Mouse (Mus musculus): ENCODE data around the gene Parp6.

Gene Parp6

DNA sequence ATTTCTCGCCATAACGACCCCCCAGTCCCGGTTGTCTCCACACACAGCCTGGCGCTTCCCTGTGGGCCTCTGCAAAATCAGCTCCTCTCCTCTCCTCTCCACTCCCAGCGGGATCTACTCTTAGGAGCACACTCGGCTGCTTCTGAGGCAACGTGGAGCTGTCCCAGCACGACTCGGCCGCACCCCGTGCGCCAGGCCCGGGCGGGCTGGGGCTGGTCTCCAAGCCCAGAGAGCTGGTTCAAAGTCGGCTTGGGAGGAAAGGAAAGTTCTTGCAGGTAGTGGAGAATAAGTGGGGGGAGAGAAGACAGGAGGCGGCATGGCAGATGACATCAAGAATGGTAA, 63.4 kb downstream of the Parp6 start:
- DNase-seq (ENCODE audit: low read depth) = no peak

DNA sequence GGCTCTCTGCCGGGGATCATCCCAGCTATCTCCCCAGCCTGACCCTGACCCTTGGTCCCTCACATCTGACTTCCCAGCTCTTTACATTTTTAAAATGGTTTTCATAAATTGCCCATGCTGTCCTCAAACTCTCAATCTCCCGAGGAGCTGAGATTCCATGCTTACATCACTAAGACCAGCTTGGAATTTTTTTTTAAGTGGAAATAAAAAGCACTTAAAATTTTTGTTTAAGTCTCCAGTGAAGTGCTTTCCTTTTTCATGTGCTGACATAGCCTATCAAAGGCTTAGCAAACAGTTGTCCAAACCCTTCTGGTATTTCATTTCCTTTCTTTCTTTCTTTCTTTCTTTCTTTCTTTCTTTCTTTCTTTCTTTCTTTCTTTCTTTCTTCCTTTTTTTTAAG, 66.9 kb downstream of the Parp6 start:
- no peak for DNase-seq (ENCODE audit: low read depth)

DNA sequence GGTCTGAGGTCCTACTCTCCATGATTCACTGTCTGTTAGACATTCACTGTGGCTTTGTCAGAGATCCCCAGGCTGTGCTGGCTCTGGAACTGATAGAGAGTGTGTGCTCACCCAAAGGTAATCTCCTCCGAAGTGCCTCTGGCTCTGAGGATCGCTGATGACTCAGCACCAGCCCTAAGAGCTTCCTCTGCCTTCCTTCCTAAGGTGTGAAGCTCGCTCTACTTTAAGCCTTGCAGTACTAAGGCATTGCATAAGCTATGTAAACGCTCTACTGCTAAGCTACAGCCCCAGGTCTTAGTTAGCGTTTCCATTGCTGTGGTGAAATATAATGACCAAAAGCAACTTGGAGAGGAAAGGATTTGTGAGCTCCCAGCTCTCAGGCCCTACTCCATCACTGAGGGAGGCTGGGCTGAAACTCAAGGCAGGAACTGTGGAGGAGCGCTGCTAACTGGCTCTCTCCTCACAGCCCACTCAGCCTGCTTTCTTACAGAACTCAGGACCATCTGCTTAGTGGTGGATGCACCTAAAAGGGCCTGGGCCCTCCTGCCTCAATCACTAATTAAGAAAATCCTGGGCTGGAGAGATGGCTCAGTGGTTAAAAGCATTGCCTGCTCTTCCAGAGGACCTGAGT, 70.4 kb downstream of the Parp6 start:
- DNase-seq (ENCODE audit: low read depth) = peak; percentile 30

DNA sequence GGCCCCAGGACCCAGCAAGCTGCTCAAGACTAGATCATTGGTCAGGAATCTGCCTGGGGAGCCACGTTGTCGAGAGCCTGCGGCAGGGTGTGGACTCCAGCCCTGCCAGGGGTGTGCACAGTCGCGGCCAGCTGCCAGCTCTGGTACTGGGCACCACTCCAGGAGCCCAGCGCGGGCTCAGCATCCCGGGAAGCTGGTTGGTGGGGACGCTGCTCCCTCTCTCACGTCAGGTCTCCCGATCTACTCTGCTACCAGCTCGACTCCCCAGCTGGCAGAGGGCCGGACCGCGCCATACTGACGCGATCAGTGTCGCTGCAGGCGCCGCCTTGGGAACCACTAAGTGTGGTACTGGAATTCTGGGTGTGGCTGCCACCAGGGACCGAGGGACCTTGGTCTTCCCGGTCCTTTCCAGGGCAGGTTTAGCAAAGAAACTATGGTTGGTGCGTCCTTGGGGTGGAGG, 74.6 kb downstream of the Parp6 start:
- DNase-seq (ENCODE audit: low read depth) = no peak

DNA sequence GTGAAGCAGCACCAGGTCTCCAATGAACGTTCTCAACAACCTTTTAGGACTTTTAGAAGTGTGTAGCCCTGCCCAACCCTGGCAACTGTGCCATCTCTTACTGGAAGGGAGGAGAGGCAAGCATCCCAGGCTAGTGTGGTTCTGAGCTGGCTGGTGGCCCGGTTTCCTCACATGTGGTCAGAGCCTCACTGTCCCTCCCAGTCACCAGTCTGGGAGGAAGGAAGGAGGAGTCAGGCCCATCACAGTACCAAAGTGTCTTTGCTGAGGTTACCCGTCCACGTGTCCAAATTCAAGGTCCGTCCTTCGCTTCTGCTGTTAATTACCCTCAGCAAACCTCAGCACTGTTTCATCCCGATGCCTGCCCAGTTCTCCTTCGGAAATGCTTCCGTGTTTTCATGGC, 75.1 kb downstream of the Parp6 start:
- no peak for DNase-seq (ENCODE audit: low read depth)

DNA sequence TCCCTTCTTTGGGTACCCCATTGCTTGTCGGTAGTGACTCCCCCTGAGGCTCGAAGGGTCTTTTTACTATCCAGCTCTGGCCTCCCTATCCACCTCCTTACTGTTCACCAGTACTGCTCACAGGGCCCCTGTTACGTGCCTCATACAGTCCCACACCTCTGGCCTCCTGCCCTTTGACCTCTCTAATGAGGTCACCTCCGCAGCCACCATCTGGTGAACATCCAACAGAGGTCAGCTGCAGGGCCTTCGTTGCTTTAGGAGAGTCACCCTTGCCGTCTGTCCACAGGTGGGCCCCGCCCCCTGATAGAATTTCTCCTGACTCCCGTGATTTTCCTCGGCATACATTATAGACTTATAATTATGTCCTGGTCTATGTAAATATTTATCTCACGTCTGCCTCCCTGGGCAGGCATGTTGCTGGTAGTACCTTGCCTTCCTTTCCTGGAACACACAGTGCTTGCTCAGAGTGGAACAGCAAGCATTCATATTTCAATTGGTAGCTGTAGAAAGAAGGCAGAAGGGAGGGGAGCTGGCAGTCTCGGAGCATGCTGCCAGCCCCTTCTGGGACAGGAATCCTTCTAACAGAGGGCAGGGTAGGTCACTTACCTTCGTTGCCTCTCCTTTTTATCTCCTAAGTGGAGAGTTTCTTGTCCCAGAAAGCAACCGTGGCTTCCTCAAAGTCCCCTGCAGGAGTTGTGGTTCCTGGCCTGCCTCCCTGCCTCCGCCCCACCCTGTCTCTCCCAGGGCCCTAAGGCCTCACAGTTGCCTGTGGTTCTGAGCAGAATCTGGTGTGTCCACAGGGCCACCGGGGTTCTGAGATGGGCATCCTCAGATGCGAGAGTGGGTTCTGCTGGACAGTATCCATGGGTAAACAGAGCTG, 77.7 kb downstream of the Parp6 start:
- DNase-seq (ENCODE audit: low read depth) = no peak

DNA sequence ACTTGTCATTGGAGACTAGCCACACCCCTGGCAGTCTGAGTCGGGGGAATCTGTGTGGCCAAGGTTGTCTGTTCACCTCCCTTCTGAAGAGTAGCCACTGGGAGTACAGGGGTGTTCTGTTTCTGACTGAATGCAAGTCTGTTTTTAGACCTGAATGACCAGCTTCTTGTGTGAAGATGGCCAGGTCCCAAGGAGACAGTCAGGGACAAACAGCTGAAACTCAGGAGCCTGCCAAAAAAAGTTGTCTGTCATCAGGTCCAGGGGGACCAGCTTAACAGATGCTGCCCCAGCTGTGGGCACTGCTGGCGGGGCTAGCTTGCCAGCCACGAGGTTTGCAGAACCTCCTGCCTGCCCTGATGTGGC, 78.3 kb downstream of the Parp6 start:
- DNase-seq (ENCODE audit: low read depth) = no peak

DNA sequence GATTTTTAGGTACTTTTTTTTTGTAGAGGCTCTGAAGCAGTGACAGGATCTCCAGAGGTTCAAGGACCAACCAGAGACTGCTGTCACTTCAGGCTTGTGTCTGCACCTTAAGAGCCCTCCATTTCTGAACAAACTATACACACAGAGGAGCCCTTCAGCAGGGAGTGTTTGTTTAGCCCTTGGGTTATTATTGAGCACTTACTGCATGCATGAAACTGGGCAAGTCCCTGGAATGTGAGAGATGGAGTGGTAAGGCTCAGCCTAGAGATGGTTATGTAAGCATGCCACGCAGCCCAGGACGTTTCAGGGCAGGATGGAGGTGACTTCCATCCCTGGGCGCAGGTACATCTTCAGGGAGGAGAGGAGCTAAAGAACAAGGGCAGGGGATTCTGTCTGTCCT, 79.3 kb downstream of the Parp6 start:
- DNase-seq (ENCODE audit: low read depth) = no peak
